Mouse (Mus musculus): ENCODE data around the gene Dnaaf5.

GRCm38 (mm10) chr5:139198779-139199178, 48.8 kb downstream of the Dnaaf5 start:
- TF ChIP-seq POLR2A (IDR thresholded peaks at IDR 0.05; ENCODE audit: borderline replicate concordance, extremely low read depth, low read depth, low read length) (no peak), CTCF (IDR thresholded peaks at IDR 0.05; ENCODE audit: insufficient read depth, low read length) (no peak)
